ENCODE assay signal across 7 mouse cellular contexts in genomic region chr7:126474993-126475581, GRCm38 (mm10). TPM values are rescaled to one million over a fixed set of nuclear protein-coding genes. Genes with fewer than 3 reads are reported as not detected.
DNase-seq lines count a peak whose midpoint lies in the region; ATAC-seq lines count a peak whose summit lies in the region.

TSS of gene Sh2b1 (minus strand) at chr7:126475424.

- H3K9ac ChIP-seq in intestine, embryonic 15.5 days: peak within 1 kb of the TSS; percentile 98

- H3K27ac ChIP-seq in intestine, embryonic 15.5 days: peak within 1 kb of the TSS; percentile 92
- H3K27ac ChIP-seq in midbrain, embryonic 10.5 days (replicated peaks): peak within 1 kb of the TSS; percentile 96

- under 1% methylated on average over 53 of the region's 53 CpGs for WGBS in intestine, embryonic 15.5 days
- WGBS in midbrain, embryonic 10.5 days: under 1% methylated on average over 53 of the region's 53 CpGs

- H3K9me3 ChIP-seq in intestine, embryonic 15.5 days: no peaks in the 10 kb centered on the region
- H3K9me3 ChIP-seq in midbrain, embryonic 10.5 days (replicated peaks): no peaks in the 10 kb centered on the region

- peak; percentile 95 for ATAC-seq in intestine, embryonic 15.5 days

- peak; percentile 93 for DNase-seq in adrenal gland, adult 2 months
- DNase-seq in embryo, embryonic 11 days: peak; percentile 97
- peak; percentile 89 for DNase-seq in gastrocnemius, postnatal 25 days
- peak; percentile 89 to 93 for DNase-seq in left cerebral cortex, postnatal 25 days (ENCODE audit: low spot score in 2 of 2)
- DNase-seq in midbrain, embryonic 10.5 days (ENCODE audit: low spot score): peak; percentile 92
- DNase-seq in right cerebral cortex, postnatal 4 days: peak; percentile 86

- no peaks in the 10 kb centered on the region for H3K27me3 ChIP-seq in intestine, embryonic 15.5 days (replicated peaks)
- H3K27me3 ChIP-seq in midbrain, embryonic 10.5 days (ENCODE audit: low read depth, poor library complexity, severe bottlenecking): no peaks in the 10 kb centered on the region

- H3K36me3 ChIP-seq in intestine, embryonic 15.5 days: peaks cover 21% of the 10 kb centered on the region
- H3K36me3 ChIP-seq in midbrain, embryonic 10.5 days: peaks cover 29% of the 10 kb centered on the region

- peaks cover 10% of the 10 kb centered on the region for H3K4me1 ChIP-seq in intestine, embryonic 15.5 days (replicated peaks)
- H3K4me1 ChIP-seq in midbrain, embryonic 10.5 days: peaks cover 29% of the 10 kb centered on the region

- H3K4me3 ChIP-seq in intestine, embryonic 15.5 days (replicated peaks): peak within 1 kb of the TSS; percentile 86
- H3K4me3 ChIP-seq in midbrain, embryonic 10.5 days: peak within 1 kb of the TSS; percentile 95

- peak within 1 kb of the TSS; percentile 85 for H3K4me2 ChIP-seq in intestine, embryonic 15.5 days (replicated peaks)

- intact Hi-C loops in left cerebral cortex, postnatal 25 days (cut with DNase I): loop anchor here (1.0 to 5.0 kb wide), 4 partner anchors 12 to 78 kb away; partner anchors contain the start of genes Atxn2l, Nfatc2ip, Rabep2 and Tufm

RNA-seq across cellular contexts. Expression of gene Sh2b1, which starts in this region (rescaled TPM):
- total RNA-seq in adrenal gland, adult 2 months (2021): 10 to 100 TPM; 54.4 to 61.2 TPM
- polyA plus RNA-seq in adrenal gland, adult 2 months (2012; rRNA removed): 90.7 and 93.9 TPM in 2 replicates
- 10 to 100 TPM; 41.5 to 43.9 TPM for total RNA-seq in gastrocnemius, postnatal 25 days (2021)
- 41.8 and 45.7 TPM in 2 replicates for polyA plus RNA-seq in intestine, embryonic 15.5 days (2015; fragmentation: Nextera tagmentation; extraction: Ambion mirVana)
- 10 to 100 TPM; 74.1 to 78.9 TPM for total RNA-seq in left cerebral cortex, postnatal 25 days (2021)
- polyA plus RNA-seq in midbrain, embryonic 10.5 days (2016; fragmentation: Nextera tagmentation; extraction: Ambion mirVana): 54.1 and 58.7 TPM in 2 replicates

Comparison
In these comparisons a context has a peak if more than half of its experiments do, and no peak if none do; other contexts are left out.
1. Peak in every context shown above with its lines: DNase-seq, ATAC-seq, H3K4me3 ChIP-seq and H3K27ac ChIP-seq.